Mouse (Mus musculus): Measurements from ENCODE around the gene Gm28490.
"Not testable (repeated sequence)": the region's sequence is repeated elsewhere in the genome, so short reads cannot be mapped to it uniquely, and the experiment has no call there.

Gene Gm28490

DNA sequence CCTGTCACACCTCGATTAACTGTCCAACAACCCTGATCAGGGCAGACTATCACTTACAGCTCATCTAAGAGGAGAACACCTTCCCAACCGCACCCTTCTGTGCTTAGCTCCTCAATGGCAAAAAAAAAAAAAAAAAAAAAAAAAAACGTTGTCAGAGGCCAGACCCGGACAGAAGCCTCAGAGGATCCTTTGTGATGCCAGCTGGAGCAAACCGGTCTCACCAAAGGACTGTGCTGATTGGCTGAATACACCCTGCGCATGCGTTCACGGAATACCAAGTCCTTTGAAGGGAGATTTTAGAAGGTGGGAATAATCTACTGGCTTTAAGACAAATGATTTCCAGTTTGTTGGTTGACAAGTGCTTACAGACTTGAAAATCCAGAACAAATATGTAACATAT lies at the start of gene Gm28490:
Gm28490 (minus strand) TSS at position 101 of the 400 bp plus-strand sequence.
- TF ChIP-seq GATA4 (IDR thresholded peaks at IDR 0.05; ENCODE audit: insufficient replicate concordance, low read length) = not testable (repeated sequence)
